Mouse (Mus musculus) midbrain, postnatal 0 days (tissue): ENCODE measurements around the gene Smpx. TPM values are rescaled to one million over a fixed set of nuclear protein-coding genes. Genes with fewer than 3 reads are reported as not detected.

ENCODE experiments used
- ATAC-seq: fragments of 200-750 bp; cut with Nextera tagmentation; 2 replicates; pipeline ENCODE4 v1.8.0; 2017; ENCODE audit warnings: moderate number of reproducible peaks, mild to moderate bottlenecking, moderate TSS enrichment, moderate library complexity; ENCODE audit not compliant: low FRiP score
- DNase-seq: peaks from one replicate; pipeline ENCODE4 v3.0.0-alpha.2; 2015; ENCODE audit warnings: low spot score
- H3K27ac ChIP-seq: fragments of 300-500 bp; sonication (generic); 2 replicates; pipeline ENCODE4 v1.5.1; 2014; ENCODE audit warnings: low read depth, mild to moderate bottlenecking, low read length, mixed read lengths
- H3K27me3 ChIP-seq: fragments of 300-500 bp; sonication (generic); 2 replicates; pipeline ENCODE4 v1.6.1; 2014; ENCODE audit warnings: low read length, control low read depth, mixed read lengths; ENCODE audit not compliant: insufficient read depth
- H3K36me3 ChIP-seq: fragments of 300-500 bp; sonication (generic); 2 replicates; pipeline ENCODE4 v1.6.1; 2014; ENCODE audit warnings: low read length, control low read depth, mixed read lengths; ENCODE audit not compliant: insufficient read depth
- H3K4me1 ChIP-seq: fragments of 300-500 bp; sonication (generic); 2 replicates; pipeline ENCODE4 v1.6.1; 2014; ENCODE audit warnings: mild to moderate bottlenecking, control low read depth, antibody characterized with exemption, low read length, mixed read lengths; ENCODE audit not compliant: insufficient read depth
- H3K4me2 ChIP-seq: fragments of 300-500 bp; sonication (generic); 2 replicates; pipeline ENCODE4 v1.6.1; 2014; ENCODE audit warnings: low read depth, mild to moderate bottlenecking, low read length, mixed read lengths; ENCODE audit not compliant: poor library complexity, severe bottlenecking
- H3K4me3 ChIP-seq: fragments of 300-500 bp; sonication (generic); 2 replicates; pipeline ENCODE4 v1.5.1; 2014; ENCODE audit warnings: low read depth, mild to moderate bottlenecking, low read length, moderate library complexity
- H3K9ac ChIP-seq: fragments of 300-500 bp; sonication (generic); replicated peaks from 2 replicates; pipeline ENCODE4 v1.6.1; 2014; ENCODE audit warnings: mild to moderate bottlenecking, low read length, moderate library complexity, mixed read lengths; ENCODE audit not compliant: poor library complexity, severe bottlenecking
- H3K9me3 ChIP-seq: fragments of 300-500 bp; sonication (generic); 2 replicates; pipeline ENCODE4 v1.6.1; 2016; ENCODE audit warnings: low read length, control low read depth
- CTCF ChIP-seq: IDR thresholded peaks from 2 replicates; pipeline ENCODE4 v1.5.1; 2016; ENCODE audit warnings: antibody characterized with exemption, mild to moderate bottlenecking
- WGBS: fragments of 180-500 bp; shearing (Covaris S2); extraction: QIAGEN DNeasy Blood & Tissue Kit; methylation state at CpG from one replicate; pipeline ENCODE4 v1.1.7; 2014; 5-methylcytosine and 5-hydroxymethylcytosine counted together
- polyA plus RNA-seq: library from polyadenylated mRNA; unstranded; fragments of >200 nt; fragmentation: Nextera tagmentation; extraction: Ambion mirVana; gene quantifications from 2 replicates; pipeline ENCODE4 v1.2.1, GENCODE M21; 2015
- total RNA-seq: library from RNA; depleted of rRNA; stranded (reverse); fragments of >200 nt; gene quantifications from 2 replicates; pipeline ENCODE4 v1.2.3, GENCODE M21; 2014

Gene Smpx
- total and polyA plus RNA-seq, 2 experiments from 2014 or later, result 0.17 to 0.77 TPM

DNA sequence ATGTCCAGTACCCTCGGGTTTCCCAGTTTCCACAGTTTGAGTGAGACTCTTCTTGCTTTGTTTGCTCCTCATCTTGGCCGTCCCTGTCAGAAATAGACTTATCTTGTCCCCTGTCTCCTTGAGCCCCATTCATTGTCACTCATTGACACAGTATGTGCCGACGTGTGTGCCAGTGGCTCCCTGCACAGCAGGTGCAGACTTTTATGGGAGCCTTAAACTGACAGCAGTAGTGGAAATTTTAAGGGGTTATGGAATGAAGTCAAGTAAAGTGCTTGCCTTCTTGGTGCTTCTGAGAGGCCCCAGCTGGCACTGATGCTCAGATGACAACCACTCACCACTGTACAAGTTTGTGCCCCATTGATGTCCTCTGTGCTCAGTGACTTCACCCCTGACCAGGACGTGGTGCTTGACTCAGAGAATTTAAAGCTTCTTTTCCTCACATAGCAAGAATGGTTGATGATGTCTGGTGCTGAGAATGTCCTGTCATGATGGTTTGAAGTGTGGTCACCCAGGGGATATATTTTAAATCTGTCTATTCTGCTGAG, 1.0 kb upstream of the Smpx start:
- H3K9ac ChIP-seq, result no peak overlapping the region
- no peak for TF ChIP-seq CTCF
- no peak for DNase-seq
- no peak overlapping the region for H3K4me2 ChIP-seq
- no peaks in the 10 kb centered on the region for H3K36me3 ChIP-seq
- H3K27me3 ChIP-seq, result no peaks in the 10 kb centered on the region
- no peak overlapping the region for H3K27ac ChIP-seq
- H3K4me1 ChIP-seq, result no peaks in the 10 kb centered on the region
- ATAC-seq, result no peak
- no peaks in the 10 kb centered on the region for H3K9me3 ChIP-seq
- WGBS, result 68% methylated on average over 5 of the region's 5 CpGs
- no peak overlapping the region for H3K4me3 ChIP-seq

GRCm38 (mm10) chrX:157707236-157707635, 8.5 kb downstream of the Smpx start:
- H3K4me2 ChIP-seq, result no peak overlapping the region
- no peak for DNase-seq
- 82% methylated on average over 2 of the region's 2 CpGs for WGBS

GRCm38 (mm10) chrX:157708616-157709280, 10.0 kb downstream of the Smpx start:
- TF ChIP-seq CTCF, result no peak
- ATAC-seq (no peak), DNase-seq (no peak)
- Histone ChIP-seq H3K9me3 (no peaks in the 10 kb centered on the region), H3K27ac (no peak overlapping the region), H3K4me2 (no peak overlapping the region), H3K9ac (no peak overlapping the region), H3K36me3 (no peaks in the 10 kb centered on the region), H3K4me1 (no peaks in the 10 kb centered on the region), H3K4me3 (no peak overlapping the region), H3K27me3 (no peaks in the 10 kb centered on the region)
- WGBS, result 75% methylated on average over 4 of the region's 4 CpGs

More at GRCm38 (mm10) chrX:157707236-157707635, 8.5 kb downstream of the Smpx start:
- Histone ChIP-seq H3K9ac (no peak overlapping the region), H3K4me3 (no peak overlapping the region), H3K27me3 (no peaks in the 10 kb centered on the region), H3K27ac (no peak overlapping the region), H3K9me3 (no peaks in the 10 kb centered on the region), H3K4me1 (no peaks in the 10 kb centered on the region), H3K36me3 (no peaks in the 10 kb centered on the region)
- TF ChIP-seq CTCF, result no peak
- ATAC-seq, result no peak

DNA sequence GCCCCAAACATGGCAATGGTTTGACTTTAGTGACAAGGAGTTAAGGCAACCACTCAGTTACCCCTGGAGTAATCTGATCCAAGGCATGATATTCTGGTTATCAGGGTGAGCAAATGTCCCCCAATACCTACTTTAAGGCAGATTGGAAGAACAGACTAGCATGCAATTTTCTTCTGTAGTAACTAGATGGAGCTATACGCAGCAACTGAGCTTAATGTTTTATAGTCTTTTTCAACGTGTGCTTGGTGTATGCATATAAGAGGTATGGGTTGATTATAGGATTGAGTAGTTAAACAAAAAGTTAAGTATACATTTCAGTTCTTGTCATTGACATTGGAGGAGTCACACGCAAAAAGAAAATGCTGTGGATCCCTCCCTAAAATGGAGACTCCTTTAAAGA, 21.2 kb downstream of the Smpx start:
- 63% methylated on average over 3 of the region's 3 CpGs for WGBS

GRCm38 (mm10) chrX:157730622-157731341, 32.1 kb downstream of the Smpx start:
- Histone ChIP-seq H3K27me3 (no peaks in the 10 kb centered on the region), H3K27ac (no peak overlapping the region), H3K4me3 (no peak overlapping the region), H3K36me3 (no peaks in the 10 kb centered on the region), H3K4me2 (no peak overlapping the region), H3K9ac (no peak overlapping the region), H3K4me1 (no peaks in the 10 kb centered on the region), H3K9me3 (no peaks in the 10 kb centered on the region)
- WGBS, result 39% methylated on average over 7 of the region's 7 CpGs
- ATAC-seq (no peak), DNase-seq (peak; percentile 57)
- TF ChIP-seq CTCF, result no peak

More for the DNA sequence above, 21.2 kb downstream of the Smpx start:
- H3K9me3 ChIP-seq, result no peaks in the 10 kb centered on the region
- peak; percentile 42 for TF ChIP-seq CTCF
- H3K4me1 ChIP-seq, result no peaks in the 10 kb centered on the region
- H3K27ac ChIP-seq, result no peak overlapping the region
- peaks cover 3% of the 10 kb centered on the region; the same call in 1 of the 2 replicates for H3K27me3 ChIP-seq
- ATAC-seq (no peak), DNase-seq (no peak)
- H3K4me2 ChIP-seq, result no peak overlapping the region
- no peak overlapping the region for H3K4me3 ChIP-seq
- no peaks in the 10 kb centered on the region for H3K36me3 ChIP-seq
- no peak overlapping the region for H3K9ac ChIP-seq
